Mouse (Mus musculus) erythroid progenitor cell, adult 5-6 weeks (primary cell): ENCODE data around the gene Rrn3. TPM values are rescaled to one million over a fixed set of nuclear protein-coding genes. Genes with fewer than 3 reads are reported as not detected.
"Not testable (repeated sequence)": the region's sequence is repeated elsewhere in the genome, so short reads cannot be mapped to it uniquely, and the experiment has no call there.

Source experiments
- ATAC-seq: replicated peaks from 2 replicates; pipeline ENCODE4 v1.8.0; 2016; ENCODE audit warnings: moderate number of reproducible peaks, mild to moderate bottlenecking, moderate TSS enrichment, inconsistent platforms; ENCODE audit not compliant: poor library complexity, low FRiP score, severe bottlenecking
- total RNA-seq, 2 experiments: library from RNA; stranded (forward) in 1 of 2; stranded (reverse) in 1 of 2; fragments of 150-400 nt in 1 of 2; fragments of 186-747, 209-891 nt in 1 of 2; gene quantifications; 2 replicates each; pipeline versions ENCODE4 v1.2.3 to v1.2.4; 2015 to 2017; ENCODE audit warnings: low replicate concordance in 2 of 2

Rrn3 gene
- total RNA-seq (2015; ENCODE audit: low replicate concordance) (7.6 and 8.4 TPM in 2 replicates), total RNA-seq (2017; ENCODE audit: low replicate concordance) (8.7 and 10.0 TPM in 2 replicates)

DNA sequence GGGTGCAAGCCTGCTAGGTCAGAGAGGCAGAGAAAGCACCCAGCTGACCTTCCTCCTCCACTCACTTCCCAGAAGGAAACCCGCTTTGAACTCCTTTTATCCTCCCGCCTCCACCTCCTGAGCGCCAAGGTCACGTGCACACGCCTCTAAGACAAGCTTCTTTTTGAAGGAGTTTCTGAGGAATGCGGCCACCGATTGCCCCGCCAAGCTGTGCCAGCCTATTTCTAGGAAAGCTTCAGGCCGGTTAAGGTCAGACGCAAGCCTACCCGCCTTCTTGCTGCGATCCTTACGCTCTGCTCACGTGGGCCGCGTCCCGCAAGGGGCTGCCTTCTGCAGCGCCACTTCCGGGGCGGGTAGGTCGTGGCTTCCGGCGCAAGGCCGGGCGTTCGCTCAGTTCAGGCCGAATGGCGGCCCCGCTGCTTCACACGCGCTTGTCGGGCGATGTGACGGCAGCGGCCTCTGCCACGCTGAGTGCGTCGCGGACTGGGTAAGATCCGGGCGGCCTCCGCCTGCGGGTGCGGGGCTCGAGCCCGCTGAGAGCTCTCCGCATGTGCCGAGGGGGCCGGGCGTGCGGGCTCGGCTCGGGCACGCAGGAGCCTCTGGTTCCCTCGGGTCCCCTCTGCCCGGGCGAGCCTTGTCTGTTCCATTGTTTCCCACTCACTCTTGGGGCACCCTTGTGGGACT, at the start of gene Rrn3:
TSS of gene Rrn3 (plus strand) at position 356 of the 684 bp plus-strand sequence.
- peak; percentile 99 for ATAC-seq

DNA sequence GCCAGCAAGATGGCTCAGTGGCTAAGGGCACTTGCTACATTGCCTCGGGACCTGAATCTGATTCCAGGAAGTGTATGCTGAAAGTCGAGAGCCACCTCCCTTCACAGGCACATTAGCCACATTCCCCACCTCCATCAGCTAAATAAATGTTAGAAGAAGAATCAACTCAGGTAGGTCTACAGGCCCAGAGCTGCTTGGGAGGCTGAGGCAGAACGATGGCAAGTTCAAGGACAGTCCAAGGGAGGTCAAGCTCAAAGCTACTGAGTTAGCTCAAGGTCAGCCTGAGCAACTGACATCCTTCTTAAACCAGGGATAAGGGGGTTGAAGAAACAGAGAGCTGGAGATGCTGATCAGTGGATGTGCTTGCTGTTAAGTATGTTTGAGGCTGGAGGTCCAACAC, 47.7 kb upstream of the Rrn3 start:
- no peak for ATAC-seq

DNA sequence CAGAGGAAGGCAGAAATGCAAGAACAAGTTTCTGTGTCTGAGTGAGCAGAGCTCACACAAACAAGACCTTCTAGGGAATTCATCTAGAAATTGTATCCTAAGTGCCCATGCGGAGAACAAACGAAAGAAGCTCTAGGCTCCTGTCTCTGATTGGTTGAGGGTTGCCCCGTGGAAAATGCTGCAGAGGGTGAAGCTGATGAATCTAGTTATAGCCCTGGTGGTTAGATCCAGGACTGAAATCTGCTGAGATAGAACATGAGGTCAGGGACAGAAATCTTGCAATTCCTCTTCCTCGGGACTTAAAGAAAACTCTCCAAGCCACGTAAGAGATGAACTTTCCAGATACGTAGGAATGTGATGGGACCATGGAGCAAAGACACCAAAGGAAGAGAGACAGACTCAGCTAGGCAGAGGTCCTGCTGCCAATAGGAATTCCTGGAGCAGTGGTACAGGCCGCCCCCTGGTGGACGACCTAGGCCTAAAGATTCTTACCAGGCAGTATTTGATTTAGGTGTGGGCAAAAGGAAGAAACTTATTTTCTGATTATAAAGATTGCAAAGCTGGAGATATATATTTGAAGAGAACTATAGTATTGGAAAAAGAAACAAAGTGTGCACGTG, 46.9 kb upstream of the Rrn3 start:
- ATAC-seq = no peak; the same call in 1 of the 2 replicates

DNA sequence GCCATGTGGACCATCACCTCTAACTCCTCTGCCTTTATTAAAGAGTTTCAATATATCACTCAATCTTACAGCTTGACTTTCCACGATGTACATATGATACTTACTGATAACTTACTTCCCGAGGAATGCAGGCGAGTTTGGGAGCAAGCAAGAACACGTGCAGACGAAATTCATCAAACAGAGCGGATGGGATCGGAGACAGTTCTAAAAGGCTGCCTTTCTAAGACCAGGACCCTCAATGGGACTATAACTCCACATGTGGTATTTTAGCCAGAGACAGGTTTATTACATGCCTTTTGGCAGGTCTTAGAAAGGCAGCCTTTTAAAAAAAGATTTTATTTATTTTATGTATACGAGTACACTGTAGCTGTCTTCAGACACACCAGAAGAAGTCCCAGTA, 44.5 kb upstream of the Rrn3 start:
- ATAC-seq = no peak

DNA sequence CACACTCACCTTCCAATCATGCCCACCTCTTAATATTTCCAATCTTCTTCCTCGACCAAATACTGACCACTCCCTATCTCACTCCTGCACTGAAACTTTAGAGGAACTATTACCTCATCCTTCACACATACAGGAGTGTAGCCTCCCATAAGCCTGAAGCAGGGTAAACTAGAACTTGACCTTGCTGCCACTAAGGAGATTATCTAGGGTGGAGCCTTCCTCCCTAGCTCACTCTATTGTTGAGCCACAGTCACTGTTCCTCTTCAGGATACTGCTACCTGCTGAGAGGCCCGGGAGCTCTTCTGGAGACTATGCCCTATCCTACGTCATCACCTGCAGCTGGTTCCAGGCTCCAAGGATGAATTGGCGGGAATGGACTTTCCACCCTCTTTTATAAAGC, 41.5 kb upstream of the Rrn3 start:
- not testable (repeated sequence) for ATAC-seq

DNA sequence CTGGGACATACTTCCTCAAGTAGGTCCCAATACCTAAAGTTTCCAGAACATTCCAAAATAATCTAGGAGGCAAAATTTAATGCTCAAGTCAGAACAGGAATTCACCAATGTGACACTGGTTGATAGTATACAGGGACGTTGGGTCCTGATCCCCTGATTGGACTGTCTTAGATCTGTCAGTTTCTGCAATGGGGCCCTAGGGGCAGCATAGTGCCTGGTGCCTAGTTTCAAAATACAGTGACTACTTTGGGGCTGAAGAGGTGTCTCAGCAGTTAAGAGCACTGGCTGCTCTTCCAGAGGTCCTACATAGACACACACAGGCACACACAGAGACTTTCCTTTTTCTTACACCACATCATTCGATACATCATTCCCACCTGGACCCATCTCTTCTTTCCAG, 39.7 kb upstream of the Rrn3 start:
- no peak for ATAC-seq

DNA sequence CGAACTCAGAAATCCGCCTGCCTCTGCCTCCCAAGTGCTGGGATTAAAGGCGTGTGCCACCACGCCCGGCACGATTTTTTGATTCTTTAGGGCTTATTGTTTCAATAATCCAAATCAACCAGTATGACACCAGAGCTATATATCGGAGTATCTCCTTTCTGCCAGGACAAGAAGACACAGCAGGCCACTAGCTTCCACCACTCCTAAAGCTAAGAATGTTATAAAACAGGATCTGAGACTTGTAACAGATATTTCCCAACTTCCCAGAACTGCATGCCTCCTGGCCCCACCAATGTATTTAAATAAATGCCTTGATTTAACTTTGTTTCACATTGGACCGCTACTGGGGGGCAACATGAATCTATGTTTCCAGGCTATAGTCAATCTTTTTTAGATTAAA, 32.8 kb upstream of the Rrn3 start:
- ATAC-seq = no peak

DNA sequence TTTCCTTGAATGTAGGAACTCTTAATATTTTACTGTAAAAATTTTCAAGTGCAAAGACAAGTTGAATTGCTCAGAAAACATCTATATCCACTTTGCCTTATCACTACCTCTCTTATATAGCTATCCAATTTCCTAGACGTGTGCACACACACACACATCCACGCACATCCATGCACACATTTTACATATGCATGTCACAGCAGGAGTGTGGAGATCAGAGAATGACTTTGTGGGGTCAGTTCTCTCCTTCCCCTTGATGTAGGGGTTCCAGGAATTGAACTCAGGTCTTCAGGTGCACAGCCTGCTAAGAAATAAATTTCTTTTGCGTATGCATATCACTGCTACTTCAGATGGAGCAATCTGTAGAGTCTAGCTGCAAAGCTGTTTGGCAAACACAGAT, 32.4 kb upstream of the Rrn3 start:
- ATAC-seq = no peak

DNA sequence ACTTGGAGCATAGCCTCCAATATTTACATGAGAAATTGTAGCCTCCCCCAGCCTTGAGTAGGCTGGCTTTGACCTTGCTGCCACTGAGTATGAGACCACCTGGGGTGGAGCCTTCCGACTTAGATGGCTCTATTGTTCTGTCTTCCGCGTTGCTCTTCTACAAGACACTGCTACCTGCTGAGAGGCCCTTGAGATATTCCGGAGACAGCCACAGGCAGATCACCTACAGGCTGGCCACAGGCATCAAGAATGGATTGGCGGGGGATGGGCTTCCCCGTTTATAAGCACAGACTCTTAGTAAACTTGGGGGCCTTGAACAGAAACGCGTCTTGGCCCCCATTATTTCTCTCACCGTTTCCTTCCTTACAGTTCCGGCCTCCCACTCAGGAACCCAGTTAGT, 31.7 kb upstream of the Rrn3 start:
- not testable (repeated sequence) for ATAC-seq

DNA sequence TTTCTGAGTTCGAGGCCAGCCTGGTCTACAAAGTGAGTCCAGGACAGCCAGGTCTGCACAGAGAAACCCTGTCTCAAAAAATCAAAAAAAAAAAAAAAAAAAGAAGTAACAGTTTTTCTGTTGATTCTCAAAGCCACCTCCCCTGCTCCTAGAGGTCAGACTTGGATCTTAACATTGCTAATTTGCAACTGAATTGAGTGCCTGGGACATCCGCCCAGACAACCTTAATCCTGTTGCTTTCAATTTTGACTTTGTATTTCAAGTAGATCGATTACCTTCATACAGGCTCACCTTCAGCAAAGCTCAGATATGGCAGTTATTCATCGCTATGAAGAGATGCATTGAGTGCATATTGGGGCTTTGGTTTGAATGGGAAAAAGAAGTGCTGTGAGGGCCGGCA, 31.2 kb upstream of the Rrn3 start:
- no peak for ATAC-seq

DNA sequence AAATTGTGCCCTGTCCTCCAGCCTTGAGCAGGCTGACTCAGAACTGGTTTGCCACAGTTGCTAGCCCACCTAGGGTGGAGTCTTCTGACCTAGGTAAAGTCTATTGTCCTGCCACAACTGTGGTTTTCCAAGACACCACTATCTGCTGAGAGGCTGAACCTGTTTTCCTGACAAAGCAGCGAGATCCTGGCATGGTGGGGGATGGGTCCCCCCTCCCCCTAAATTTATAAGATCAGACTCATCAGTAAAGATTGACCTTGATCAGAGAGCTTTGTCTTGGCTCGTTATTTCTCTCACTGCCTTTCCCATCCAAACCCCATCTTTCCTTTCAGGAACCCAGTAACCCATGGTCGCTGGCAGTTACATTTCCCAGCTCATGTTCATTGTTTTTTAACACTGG, 30.5 kb upstream of the Rrn3 start:
- ATAC-seq = no peak

DNA sequence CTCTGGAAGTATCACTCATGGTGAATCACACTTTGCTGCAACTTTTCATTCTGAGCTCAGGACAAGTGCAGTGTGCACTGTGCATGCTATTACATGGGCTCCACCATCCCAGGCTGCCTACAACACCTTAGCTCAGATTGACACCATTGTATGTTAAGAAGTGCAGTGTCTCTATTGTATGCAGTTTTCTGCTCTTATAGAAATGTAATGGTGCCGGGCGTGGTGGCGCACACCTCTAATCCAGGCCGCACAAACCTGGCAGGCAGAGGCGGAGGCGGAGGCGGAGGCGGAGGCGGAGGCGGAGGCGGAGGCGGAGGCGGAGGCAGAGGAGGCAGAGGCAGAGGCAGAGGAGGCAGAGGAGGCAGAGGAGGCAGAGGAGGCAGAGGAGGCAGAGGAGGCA, 29.9 kb upstream of the Rrn3 start:
- no peak for ATAC-seq

DNA sequence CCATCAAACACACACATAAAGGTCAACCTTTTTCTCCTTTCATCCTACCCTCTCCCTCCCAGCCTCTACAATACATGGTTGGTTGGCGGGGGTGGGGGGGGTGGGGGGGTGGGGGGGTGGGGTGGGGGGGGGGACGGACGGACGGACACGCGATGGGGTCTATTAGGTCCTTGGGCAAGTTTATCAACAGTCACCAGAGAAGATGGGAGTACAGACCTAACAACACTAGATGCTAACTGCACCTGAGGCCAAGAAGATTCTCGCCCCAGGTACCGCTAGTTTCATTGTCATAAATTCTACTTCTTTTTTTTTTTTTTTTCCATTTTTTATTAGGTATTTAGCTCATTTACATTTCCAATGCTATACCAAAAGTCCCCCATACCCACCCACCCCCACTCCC, 26.5 kb upstream of the Rrn3 start:
- no peak for ATAC-seq

DNA sequence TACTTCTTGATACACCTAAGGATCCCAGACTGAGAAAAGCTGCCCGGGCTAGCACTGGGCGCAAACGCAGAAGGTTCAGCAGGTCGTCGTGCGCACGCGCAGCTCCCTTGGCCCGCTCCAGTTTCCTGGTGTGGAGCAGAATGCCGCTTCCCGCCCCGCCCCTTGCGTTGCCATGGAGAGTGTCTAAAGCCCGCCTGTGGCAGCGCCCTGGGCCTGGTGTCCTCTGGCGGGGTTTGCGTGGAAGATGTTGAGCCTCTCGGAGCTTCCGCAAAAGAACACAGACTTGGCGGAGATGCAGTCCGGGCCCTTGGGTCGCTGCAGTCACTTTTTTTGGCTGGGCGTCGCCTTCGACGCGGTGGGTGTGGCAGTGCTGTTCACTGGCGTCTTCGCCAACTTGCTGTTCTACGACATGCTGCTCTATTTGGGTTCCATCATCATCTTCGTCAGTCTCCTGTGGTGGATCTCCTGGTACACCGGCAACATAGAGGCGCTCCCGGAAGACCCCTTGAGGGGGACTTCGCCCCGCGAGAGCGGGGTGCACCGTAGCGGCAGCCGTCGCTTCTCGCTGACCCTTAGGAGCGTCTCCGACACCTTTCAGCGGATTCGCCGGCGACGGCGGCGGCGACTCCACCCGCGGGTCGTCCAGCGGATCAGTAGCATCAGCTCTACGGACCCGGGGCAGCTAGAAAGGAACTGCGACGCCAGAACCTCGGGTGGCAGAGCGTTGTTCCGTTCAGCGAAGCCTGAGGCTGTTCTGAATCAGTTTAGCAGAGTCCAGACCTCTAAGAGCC, 25.9 kb upstream of the Rrn3 start:
- ATAC-seq = peak; percentile 100

DNA sequence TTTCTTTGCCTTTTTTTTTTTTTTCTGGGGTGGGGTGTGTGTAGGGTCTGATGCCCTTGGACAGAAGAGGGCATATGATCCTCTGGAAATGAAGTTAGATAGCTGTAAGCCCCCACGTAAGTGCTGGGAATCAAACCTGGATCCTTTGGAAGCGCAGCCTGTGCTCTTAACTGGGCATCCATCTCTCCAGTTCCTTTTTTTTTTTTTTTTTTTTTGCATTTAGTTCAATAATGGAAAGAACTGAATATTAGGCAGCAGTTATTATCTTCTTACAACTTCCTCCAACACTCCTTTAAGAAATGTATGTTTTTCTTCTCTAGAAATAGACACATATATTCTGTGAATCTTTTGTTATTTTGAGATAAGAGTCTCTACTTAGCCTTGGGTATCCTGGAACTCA, 22.7 kb upstream of the Rrn3 start:
- no peak for ATAC-seq

DNA sequence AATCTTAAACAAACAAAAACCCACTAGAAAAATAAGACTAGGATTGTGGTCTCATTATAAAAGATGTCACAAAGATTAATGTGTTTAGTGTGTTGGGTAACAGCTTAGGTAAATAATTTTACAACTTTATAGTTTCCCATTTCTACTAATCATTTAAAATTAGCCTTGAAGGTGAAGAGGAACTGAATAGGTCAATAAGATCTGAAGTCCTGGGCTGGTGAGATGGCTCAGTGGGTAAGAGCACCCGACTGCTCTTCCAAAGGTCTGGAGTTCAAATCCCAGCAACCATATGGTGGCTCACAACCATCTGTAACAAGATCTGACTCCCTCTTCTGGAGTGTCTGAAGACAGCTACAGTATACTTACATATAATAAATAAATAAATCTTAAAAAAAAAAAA, 17.7 kb upstream of the Rrn3 start:
- ATAC-seq = not testable (repeated sequence)

DNA sequence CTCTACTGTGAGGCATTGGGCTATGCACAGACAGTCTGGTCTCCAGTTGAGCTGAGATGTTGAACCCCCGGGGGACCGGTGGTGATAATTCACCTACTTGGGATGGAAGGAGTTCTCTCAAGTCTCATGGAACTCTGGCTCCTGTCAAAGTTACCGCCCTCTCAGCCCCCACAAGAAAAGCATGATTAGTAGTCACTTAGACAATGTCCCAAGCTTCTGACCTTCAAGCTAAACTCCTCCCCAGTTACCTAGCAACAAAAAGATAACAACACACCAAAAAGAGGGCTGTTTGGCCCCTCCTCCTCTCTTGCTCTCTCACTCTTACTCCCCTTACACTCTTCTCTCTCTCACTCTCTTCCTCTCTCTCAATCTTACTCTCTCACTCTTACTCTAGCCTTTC, 16.0 kb upstream of the Rrn3 start:
- no peak for ATAC-seq

DNA sequence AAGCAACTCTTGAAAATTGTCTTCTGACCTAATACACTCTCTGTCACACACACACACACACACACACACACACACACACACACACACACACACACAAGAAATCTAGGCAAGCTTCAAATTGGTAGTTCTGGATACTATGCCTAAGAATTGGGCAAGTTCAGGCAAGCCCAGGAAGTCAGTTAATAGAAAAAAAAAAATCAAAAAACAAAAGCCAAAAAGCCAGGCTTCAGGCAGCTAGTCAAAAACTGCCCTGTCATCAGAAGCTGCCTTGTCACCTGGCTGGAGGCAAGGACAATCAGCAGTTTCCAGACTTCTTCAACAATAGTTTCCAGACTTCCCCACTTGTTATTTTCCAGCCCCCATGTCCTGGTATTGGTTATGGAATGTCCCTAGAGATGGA, 14.1 kb upstream of the Rrn3 start:
- no peak for ATAC-seq

DNA sequence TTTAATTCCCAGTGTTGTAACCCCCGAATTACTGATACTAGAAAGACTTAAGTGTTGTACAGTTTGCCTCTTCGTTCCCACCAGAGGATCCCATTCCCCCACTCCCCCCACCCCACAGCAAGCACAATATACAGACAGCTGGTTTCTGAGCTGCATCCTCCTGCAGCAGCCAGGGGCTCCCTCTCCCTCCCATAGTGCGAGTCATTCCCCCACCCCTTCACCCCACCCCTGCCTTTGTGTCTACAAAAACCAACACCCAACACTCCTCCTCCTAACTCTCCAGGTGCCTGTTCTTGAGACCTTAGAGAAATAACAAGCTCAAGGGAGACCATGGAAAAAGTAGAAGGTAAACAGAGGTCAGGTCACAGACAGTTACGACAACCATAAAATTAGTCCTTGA, 8.9 kb upstream of the Rrn3 start:
- ATAC-seq = not testable (repeated sequence)

DNA sequence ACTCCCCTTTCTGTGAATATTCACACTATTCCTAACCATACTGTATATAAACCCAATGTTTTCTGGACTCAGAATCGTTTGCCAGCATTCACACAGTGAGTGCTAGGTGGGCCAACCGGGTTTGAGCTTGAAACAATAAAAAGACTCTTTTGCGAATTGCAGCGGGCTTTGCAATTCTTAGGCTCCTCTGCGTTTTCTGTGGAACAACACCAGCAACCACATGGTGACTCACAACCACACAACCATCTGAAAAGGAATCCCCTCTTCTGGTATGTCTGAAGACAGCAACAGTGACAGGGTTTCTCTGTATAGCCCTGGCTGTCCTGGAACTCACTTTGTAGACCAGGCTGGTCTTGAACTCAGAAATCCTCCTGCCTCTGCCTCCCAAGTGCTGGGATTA, 8.5 kb upstream of the Rrn3 start:
- not testable (repeated sequence) for ATAC-seq

DNA sequence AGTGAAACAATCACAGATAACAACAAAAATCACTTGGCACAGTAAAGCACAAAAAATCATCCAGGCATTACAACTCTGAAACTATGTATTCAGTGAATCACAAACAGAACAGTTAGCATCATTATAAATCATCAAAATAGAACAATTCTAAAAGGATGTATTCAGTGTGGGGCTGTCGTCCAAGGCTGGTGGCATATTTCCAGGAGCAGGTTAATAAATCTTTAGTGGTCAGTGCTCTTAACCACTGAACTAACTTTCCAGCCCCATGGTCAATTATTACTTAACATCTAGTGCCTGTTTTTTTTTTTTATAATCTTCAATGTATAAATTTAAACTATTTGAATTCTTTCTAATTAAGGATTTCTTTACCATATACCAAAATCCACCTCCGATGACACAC, 6.5 kb upstream of the Rrn3 start:
- ATAC-seq = not testable (repeated sequence)
